Mouse (Mus musculus) liver, postnatal 0 days (tissue): ENCODE results near the gene Rapsn. TPM values are rescaled to one million over a fixed set of nuclear protein-coding genes. Genes with fewer than 3 reads are reported as not detected.

Experiments
- ATAC-seq: fragments of 200-750 bp; cut with Nextera tagmentation; 2 replicates; pipeline ENCODE4 v1.8.0; 2017; ENCODE audit warnings: mild to moderate bottlenecking, moderate library complexity
- DNase-seq: peaks from one replicate; pipeline ENCODE4 v3.0.0-alpha.2; 2016
- H3K27ac ChIP-seq: fragments of 300-500 bp; sonication (generic); 2 replicates; pipeline ENCODE4 v1.5.1; 2014; ENCODE audit warnings: antibody characterized with exemption, moderate library complexity, mild to moderate bottlenecking, low read depth
- H3K27me3 ChIP-seq: fragments of 300-500 bp; sonication (generic); 2 replicates; pipeline ENCODE4 v1.6.1; 2014; ENCODE audit warnings: low read length, control low read depth, mixed read lengths; ENCODE audit not compliant: insufficient read depth
- H3K36me3 ChIP-seq: fragments of 300-500 bp; sonication (generic); replicated peaks from 2 replicates; pipeline ENCODE4 v1.6.1; 2014; ENCODE audit warnings: mild to moderate bottlenecking, control low read depth, low read length, moderate library complexity, mixed read lengths; ENCODE audit not compliant: insufficient read depth
- H3K4me1 ChIP-seq: fragments of 300-500 bp; sonication (generic); 2 replicates; pipeline ENCODE4 v1.6.1; 2014; ENCODE audit warnings: antibody characterized with exemption, mild to moderate bottlenecking, control low read depth; ENCODE audit not compliant: insufficient read depth
- H3K4me2 ChIP-seq: fragments of 300-500 bp; sonication (generic); 2 replicates; pipeline ENCODE4 v1.6.1; 2014; ENCODE audit warnings: low read depth, mild to moderate bottlenecking, low read length, moderate library complexity, mixed read lengths
- H3K4me3 ChIP-seq: fragments of 300-500 bp; sonication (generic); 2 replicates; pipeline ENCODE4 v1.5.1; 2014; ENCODE audit warnings: low read depth, low read length
- H3K9ac ChIP-seq: fragments of 300-500 bp; sonication (generic); replicated peaks from 2 replicates; pipeline ENCODE4 v1.6.1; 2014; ENCODE audit warnings: mild to moderate bottlenecking, moderate library complexity
- H3K9me3 ChIP-seq: fragments of 300-500 bp; sonication (generic); 2 replicates; pipeline ENCODE4 v1.6.1; 2016; ENCODE audit warnings: mild to moderate bottlenecking, control low read depth, low read length, mixed read lengths
- CTCF ChIP-seq: sonication (generic); IDR thresholded peaks from 2 replicates; pipeline ENCODE4 v1.5.1; 2016; ENCODE audit warnings: antibody characterized with exemption, low read depth
- EP300 ChIP-seq: IDR thresholded peaks from 2 replicates; pipeline ENCODE4 v1.6.1; 2016; ENCODE audit warnings: antibody characterized with exemption, low read depth, mild to moderate bottlenecking
- WGBS: fragments of 180-500 bp; shearing (Covaris S2); extraction: QIAGEN DNeasy Blood & Tissue Kit; methylation state at CpG from one replicate; pipeline ENCODE4 v1.1.7; 2014; ENCODE audit not compliant: insufficient replicate concordance; 5-methylcytosine and 5-hydroxymethylcytosine counted together
- polyA plus RNA-seq: library from polyadenylated mRNA; unstranded; fragments of >200 nt; fragmentation: Nextera tagmentation; extraction: Ambion mirVana; gene quantifications from 2 replicates; pipeline ENCODE4 v1.2.1, GENCODE M21; 2015

Gene Rapsn
- polyA plus RNA-seq, 1 experiment from 2014 or later = 1.8 TPM

- Histone ChIP-seq H3K4me1 (peaks cover 6% of the 10 kb centered on the region), H3K4me3 (no peak overlapping the region), H3K27ac (no peak overlapping the region), H3K9ac (no peak overlapping the region), H3K27me3 (no peaks in the 10 kb centered on the region), H3K36me3 (peaks cover 4% of the 10 kb centered on the region; the same call in 1 of the 2 replicates), H3K4me2 (no peak overlapping the region), H3K9me3 (no peaks in the 10 kb centered on the region)
- no peak for DNase-seq
- ATAC-seq = no peak
- WGBS = 76% methylated on average over 9 of the region's 9 CpGs
- no peak for TF ChIP-seq CTCF
- TF ChIP-seq EP300 = no peak
Measured at GRCm38 (mm10) chr2:91047359-91047758, 11.9 kb downstream of the Rapsn start.

- H3K36me3 ChIP-seq = peaks cover 24% of the 10 kb centered on the region
- DNase-seq = no peak
- no peak overlapping the region for H3K9ac ChIP-seq
- peaks cover 14% of the 10 kb centered on the region for H3K4me1 ChIP-seq
- H3K4me2 ChIP-seq = no peak overlapping the region
- no peaks in the 10 kb centered on the region for H3K27me3 ChIP-seq
- ATAC-seq = no peak
- no peak overlapping the region for H3K27ac ChIP-seq
- H3K4me3 ChIP-seq = no peak overlapping the region
- no peaks in the 10 kb centered on the region for H3K9me3 ChIP-seq
- 42% methylated on average over 3 of the region's 3 CpGs for WGBS
- TF ChIP-seq CTCF (no peak), EP300 (no peak)
Measured at GRCm38 (mm10) chr2:91051917-91052316, 16.5 kb downstream of the Rapsn start.

GRCm38 (mm10) chr2:91052752-91053151 is 17.3 kb downstream of the Rapsn start:
- no peak for DNase-seq
- H3K4me2 ChIP-seq = peak overlapping the region; percentile 93; the same call in 1 of the 2 replicates

GRCm38 (mm10) chr2:91053181-91053933 is 17.9 kb downstream of the Rapsn start:
- WGBS = under 1% methylated on average over 6 of the region's 6 CpGs
- H3K27me3 ChIP-seq = no peaks in the 10 kb centered on the region
- H3K4me3 ChIP-seq = peak overlapping the region; percentile 89
- H3K9me3 ChIP-seq = no peaks in the 10 kb centered on the region
- H3K36me3 ChIP-seq = peaks cover 36% of the 10 kb centered on the region
- H3K4me2 ChIP-seq = peak overlapping the region; percentile 93
- peak overlapping the region; percentile 53 for H3K9ac ChIP-seq
- TF ChIP-seq CTCF (no peak), EP300 (no peak)
- DNase-seq (no peak), ATAC-seq (peak; percentile 20)
- no peak overlapping the region for H3K27ac ChIP-seq
- peaks cover 14% of the 10 kb centered on the region for H3K4me1 ChIP-seq

More at GRCm38 (mm10) chr2:91052752-91053151, 17.3 kb downstream of the Rapsn start:
- H3K4me3 ChIP-seq = peak overlapping the region; percentile 89; the same call in 1 of the 2 replicates
- H3K27ac ChIP-seq = no peak overlapping the region
- no peak overlapping the region for H3K9ac ChIP-seq
- H3K36me3 ChIP-seq = peaks cover 32% of the 10 kb centered on the region
- H3K4me1 ChIP-seq = peaks cover 14% of the 10 kb centered on the region
- WGBS = 47% methylated on average over 2 of the region's 2 CpGs
- no peak for ATAC-seq
- TF ChIP-seq EP300 (no peak), CTCF (peak; percentile 31; the same call in 1 of the 2 replicates)
- H3K9me3 ChIP-seq = no peaks in the 10 kb centered on the region
- H3K27me3 ChIP-seq = no peaks in the 10 kb centered on the region

- TF ChIP-seq CTCF (no peak), EP300 (peak; percentile 28; the same call in 1 of the 2 replicates)
- H3K9ac ChIP-seq = peak within 1 kb of the TSS; percentile 84
- peak within 1 kb of the TSS; percentile 89 for H3K4me3 ChIP-seq
- under 1% methylated on average over 40 of the region's 40 CpGs for WGBS
- ATAC-seq = peak; percentile 100
- H3K36me3 ChIP-seq = peaks cover 42% of the 10 kb centered on the region
- H3K4me2 ChIP-seq = peak within 1 kb of the TSS; percentile 93
- peaks cover 14% of the 10 kb centered on the region for H3K4me1 ChIP-seq
- no peaks in the 10 kb centered on the region for H3K27me3 ChIP-seq
- peak; percentile 98 for DNase-seq
- H3K9me3 ChIP-seq = no peaks in the 10 kb centered on the region
- peak within 1 kb of the TSS; percentile 84 for H3K27ac ChIP-seq
Measured at GRCm38 (mm10) chr2:91053934-91054382, 18.5 kb downstream of the Rapsn start, which contains the start of gene Psmc3. Gene Psmc3 (plus strand): TSS chr2:91054009.

- H3K4me2 ChIP-seq = no peak overlapping the region
- peaks cover 18% of the 10 kb centered on the region for H3K4me1 ChIP-seq
- no peak overlapping the region for H3K9ac ChIP-seq
- no peaks in the 10 kb centered on the region for H3K27me3 ChIP-seq
- H3K36me3 ChIP-seq = peaks cover 65% of the 10 kb centered on the region
- ATAC-seq = no peak
- no peaks in the 10 kb centered on the region for H3K9me3 ChIP-seq
- H3K4me3 ChIP-seq = no peak overlapping the region
- no peak for DNase-seq
- TF ChIP-seq CTCF (no peak), EP300 (no peak)
- 97% methylated on average over 5 of the region's 5 CpGs for WGBS
- no peak overlapping the region for H3K27ac ChIP-seq
Measured at GRCm38 (mm10) chr2:91058435-91058834, 23.0 kb downstream of the Rapsn start.
